Mouse (Mus musculus): ENCODE data around the gene Exo5.

Gene Exo5

DNA sequence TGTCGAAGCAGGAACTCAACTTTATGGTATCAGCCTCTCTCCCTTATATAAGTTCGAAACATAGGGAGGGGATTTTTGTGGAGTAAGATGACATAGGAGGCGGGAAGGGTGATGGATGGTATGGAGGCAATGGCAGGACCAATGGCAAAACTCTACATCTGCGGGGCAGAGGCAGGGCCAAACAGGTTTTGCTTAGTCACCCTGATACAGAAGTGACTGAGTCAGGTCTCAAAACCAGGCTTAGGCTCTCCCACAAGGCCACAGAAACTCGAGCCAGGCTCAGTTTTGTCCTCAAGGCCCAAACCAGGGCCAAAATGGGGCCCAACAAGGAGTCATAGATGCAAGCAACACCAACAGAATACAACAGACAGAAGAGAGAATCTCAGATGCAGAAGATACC, 19.2 kb downstream of the Exo5 start:
- DNase-seq (ENCODE audit: low read depth, low spot score): no peak

DNA sequence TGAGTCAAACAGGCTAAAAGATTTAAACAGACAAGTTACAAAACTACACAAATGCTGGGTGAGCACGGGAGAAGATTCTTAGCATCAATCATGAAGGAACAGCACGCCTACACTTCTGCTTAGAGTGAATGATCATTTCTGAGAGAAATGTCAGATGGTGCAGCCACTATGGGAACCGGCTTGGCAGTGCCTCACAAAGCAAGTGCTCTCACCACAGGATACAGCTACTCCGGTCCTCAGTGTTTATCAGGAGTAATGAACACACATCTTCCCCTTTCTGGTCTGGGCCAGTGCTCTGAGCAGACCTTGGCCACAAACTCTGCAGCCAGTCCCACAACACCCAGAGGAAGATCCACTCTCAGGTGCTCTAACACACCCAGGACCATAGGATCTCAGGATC, 20.3 kb downstream of the Exo5 start:
- no peak for DNase-seq (ENCODE audit: low read depth, low spot score)

DNA sequence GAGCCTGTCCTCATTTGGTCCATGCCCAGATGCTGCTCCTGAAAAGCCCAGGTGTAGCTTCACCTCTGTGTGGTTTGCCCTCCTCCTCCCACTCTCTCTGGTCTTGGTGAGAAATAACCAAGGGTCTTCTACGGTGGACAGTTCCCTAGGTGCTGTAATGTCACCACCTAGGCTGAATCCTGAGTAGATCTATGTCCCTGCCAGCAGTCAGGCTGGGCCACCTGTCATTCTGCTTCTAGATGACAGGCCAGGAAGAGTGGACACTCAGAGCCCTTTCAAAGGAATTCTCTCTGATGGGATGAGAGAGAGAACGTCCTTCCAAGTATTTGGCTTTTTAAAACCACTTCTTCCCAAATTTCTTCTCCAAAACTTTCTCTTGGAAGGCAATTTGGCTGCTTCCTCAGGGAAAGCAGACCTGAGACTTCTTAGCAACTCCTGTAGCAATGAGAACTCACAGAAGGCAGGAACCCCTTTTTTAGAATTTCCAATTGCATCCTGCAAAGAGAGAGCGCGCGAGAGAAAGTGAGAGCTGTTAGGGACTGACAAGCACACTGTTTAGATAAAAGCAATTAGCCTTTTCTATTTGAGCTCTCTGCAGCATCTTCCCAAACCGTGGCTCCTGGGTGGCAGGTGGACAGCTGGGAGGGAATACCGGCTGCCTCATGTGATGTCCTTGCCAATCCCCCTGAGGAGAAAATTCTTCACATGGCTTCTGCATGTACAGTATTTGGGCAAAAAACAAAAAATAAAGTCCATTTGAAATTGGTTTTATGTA, 28.8 kb downstream of the Exo5 start:
- DNase-seq (ENCODE audit: low read depth, low spot score): no peak

- DNase-seq (ENCODE audit: low read depth, low spot score): no peak
These were observed 29.6 kb downstream of the Exo5 start for GRCm38 (mm10) chr4:120895226-120895625.

DNA sequence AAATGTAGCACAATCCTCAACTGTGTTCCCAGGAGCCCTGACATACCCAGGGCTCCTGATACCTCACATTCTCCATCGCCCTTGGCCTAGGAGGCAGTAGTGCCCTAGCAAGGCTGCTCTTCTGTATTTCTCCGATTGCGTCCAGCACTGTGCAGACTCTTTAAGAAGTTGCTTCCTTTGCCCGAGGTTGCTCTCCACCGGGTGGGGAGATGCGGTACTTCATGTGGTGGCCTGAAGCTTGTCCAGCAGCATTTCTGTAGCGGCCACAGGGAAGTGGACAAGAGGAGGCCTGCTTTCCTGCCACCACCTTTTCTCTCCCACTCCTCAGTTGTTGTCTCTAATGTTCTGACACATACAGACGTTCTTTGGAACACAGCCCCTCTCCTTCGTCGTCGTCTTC, 30.2 kb downstream of the Exo5 start:
- no peak for DNase-seq (ENCODE audit: low read depth, low spot score)

DNA sequence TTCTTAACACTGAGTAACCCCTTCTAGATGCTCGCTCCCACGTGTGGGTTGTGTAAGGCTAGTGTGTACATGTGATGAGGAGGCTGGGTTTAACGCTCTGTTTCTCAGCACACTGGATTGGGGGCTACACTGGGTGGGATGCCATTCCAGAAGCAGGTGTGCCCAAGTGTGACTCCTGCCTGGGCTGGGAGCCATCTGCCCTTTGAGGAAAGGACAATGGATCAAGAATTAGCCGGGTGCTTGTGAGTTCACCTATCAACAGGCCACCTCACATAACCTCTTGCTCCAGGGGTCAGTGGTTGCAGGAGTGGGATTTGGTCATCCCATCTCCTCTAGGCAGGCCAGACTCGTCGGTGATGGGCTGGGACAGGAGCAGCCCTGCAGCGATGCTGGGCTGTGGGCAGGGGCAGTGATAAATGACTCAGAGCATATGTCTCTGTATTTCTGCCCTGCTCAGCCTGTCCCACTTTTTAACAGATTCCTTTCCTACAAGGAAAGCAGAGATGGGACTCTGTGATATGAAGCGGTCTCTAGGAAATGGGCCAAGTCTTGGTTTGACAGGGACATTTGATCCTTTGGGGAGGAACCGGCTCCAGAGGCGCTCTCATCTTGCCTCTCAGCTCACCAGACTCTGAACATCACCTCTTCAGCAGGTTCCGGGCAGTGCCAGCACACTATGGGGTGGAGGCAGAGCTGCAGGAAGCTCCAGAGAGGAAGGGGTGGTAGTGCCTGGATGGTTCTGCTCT, 31.0 kb downstream of the Exo5 start:
- no peak for DNase-seq (ENCODE audit: low read depth, low spot score)

GRCm38 (mm10) chr4:120892516-120892915, 32.3 kb downstream of the Exo5 start:
- DNase-seq (ENCODE audit: low read depth, low spot score): no peak

- DNase-seq (ENCODE audit: low read depth, low spot score): no peak
These were observed 32.9 kb downstream of the Exo5 start for GRCm38 (mm10) chr4:120891960-120892359.

DNA sequence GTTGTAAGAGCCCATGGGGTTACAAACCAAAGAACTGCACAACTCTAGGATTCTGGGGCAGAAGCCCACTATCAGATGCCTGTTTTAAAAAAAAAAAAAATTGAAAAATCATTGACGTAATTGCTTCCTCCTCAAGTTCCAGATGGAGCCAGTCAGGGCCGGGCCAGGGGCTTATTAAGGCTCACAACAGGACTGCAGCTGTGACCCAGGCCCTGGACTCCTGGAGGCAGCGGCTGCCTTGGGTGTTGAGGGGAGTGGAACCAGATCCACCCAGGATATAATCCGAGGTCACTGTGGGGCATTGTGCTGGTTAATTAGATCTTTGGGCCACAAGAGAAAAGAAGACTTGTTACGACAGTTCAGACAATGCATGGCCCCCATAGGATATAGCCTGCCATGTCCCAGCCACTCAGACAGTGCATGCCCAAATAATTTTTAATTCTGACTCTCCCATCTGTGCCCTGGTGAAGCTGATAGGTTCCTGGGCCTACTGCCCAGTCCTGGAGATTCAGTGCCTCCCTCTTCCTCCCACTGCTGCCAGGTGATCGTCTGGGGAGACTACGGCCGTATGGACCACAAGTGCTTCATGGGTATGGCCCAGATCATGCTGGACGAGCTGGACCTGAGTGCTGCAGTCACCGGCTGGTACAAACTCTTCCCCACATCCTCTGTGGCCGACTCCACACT, 33.9 kb downstream of the Exo5 start:
- no peak for DNase-seq (ENCODE audit: low read depth, low spot score)

GRCm38 (mm10) chr4:120888884-120889283, 35.9 kb downstream of the Exo5 start:
- DNase-seq (ENCODE audit: low read depth, low spot score): no peak

DNA sequence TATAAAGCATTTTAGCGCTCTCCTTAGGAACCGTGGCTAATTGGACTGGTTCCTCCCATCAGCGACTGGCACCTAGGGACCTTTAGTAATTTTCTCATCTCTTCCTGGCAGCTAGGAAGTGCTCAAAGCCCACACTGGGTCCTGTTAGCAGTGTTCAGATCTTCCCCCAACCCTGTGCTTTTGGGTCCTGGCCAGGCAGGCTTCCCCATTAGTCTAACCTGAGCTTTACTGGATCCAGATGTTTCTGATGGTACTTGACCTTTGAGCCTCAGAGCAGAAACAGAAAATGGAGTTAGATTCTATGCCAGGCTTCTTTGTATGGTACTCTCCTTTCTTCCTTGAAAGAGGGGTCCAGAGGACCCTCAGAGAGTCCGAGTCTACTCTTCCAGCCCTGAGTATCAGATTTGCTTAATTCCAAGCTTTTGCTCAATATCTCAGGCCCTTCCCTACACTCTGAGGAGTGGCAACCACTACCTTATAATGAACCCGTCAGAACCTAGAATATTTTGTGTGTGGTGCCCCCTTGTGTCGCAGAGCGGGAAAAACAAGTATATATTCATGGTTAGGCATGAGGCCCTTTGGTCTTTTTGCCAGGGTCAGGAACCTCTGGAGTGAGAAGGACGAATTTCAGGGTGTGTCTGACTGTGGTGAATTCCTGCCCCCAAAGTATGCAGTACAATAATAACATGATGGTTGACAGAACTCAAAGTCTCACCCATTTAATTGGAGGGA, 37.3 kb downstream of the Exo5 start:
- peak; percentile 72 for DNase-seq (ENCODE audit: low read depth, low spot score)

- DNase-seq (ENCODE audit: low read depth, low spot score): no peak
These were observed 38.0 kb downstream of the Exo5 start for GRCm38 (mm10) chr4:120886811-120887210.

GRCm38 (mm10) chr4:120886131-120886530, 38.7 kb downstream of the Exo5 start:
- no peak for DNase-seq (ENCODE audit: low read depth, low spot score)

DNA sequence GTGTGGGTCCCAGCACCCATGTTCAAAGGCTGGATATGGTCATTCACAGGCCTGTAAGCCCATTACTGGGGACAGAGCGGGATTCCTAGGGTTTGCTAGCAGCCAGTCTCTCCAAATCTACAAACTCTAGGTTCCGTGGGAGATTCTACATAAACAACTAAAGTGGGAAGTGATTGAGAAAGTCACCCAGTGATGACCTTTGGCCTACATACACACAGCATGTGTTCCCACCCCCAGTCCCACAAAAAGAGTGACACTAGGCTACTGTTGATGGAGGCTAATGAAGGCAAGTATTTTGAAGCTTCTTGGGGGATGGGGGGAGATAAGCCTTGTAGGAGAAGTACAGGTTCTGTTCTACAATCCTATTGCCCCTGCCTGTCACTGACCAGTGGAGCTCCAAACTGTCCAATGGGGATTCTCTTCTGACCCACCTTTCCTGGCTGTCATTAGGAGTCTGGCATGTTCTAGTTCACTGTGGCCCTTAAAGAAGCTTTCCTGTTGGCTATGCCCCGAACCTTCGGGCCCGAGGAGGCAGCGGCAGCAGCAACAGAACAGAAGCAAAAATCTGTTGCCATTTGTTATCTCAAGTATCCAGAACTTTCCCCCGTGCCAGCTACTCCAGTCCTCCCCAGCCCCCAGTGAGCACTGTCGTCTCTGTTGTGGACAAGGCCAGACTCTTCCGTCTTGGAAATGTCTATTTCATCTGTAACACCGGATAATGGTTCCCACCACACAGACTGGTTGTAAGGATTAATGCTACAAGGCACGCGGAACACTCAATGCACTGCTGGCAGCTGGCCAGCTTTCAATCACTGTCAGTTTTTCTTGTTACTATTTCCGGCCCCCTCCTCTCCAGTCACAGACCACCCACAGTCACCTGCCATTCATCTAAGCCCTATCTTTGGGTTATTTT, 39.4 kb downstream of the Exo5 start:
- DNase-seq (ENCODE audit: low read depth, low spot score): no peak

DNA sequence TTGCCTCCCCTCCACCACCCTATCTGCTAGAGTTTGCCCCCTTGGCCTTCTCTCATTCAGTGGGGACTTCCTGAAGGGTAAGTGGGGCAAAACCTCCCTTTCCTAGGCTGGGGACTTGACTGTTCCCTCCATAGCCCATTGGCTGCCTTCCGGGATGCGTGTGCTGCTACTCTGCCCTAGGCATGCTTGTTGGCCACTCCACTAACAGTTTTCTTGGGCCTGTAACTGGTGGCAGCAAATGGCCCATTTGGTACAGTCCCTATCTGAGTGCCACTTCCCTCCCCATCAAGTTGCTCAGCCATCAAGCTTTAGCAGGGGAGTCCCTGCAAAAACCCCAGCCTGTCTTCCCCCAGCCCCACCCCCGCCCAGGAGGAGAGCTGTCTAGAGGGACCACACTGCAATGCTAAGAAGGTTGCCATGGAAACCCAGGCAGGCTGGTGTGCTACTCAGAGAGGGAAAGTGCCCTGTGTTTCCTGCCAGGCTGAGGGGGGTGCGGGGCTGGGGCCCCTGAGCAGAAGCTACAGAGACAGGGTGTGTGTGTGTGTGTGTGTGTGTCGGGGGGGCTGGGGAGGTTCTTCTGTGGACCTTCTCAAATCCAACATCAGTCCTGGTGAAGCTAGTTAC, 42.7 kb downstream of the Exo5 start:
- peak; percentile 79 for DNase-seq (ENCODE audit: low read depth, low spot score)

GRCm38 (mm10) chr4:120880731-120881432, 43.9 kb downstream of the Exo5 start:
- DNase-seq (ENCODE audit: low read depth, low spot score): no peak

GRCm38 (mm10) chr4:120879386-120879785, 45.4 kb downstream of the Exo5 start:
- no peak for DNase-seq (ENCODE audit: low read depth, low spot score)

GRCm38 (mm10) chr4:120878728-120879127, 46.1 kb downstream of the Exo5 start:
- DNase-seq (ENCODE audit: low read depth, low spot score): no peak

DNA sequence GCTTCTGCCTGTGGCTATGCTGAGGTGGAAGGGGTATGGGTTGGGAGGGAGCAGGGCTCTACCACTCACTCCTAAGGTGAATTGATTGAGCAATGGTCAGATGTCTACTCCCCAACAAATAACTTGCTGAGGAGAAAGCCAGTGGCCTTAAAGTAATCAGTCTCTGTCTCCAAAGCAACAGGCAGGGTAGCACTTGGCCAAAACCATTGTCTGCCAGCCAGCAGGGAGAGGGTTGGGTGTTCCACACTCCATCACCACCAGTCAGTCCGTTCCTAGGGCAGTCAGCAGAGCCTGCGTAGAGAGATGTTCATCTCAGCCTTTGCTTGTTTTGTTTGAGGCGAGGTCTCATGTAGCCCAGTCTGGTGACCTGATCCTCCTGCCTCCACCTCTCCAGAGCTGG, 48.9 kb downstream of the Exo5 start:
- no peak for DNase-seq (ENCODE audit: low read depth, low spot score)
